Mouse (Mus musculus) neural tube, embryonic 10.5 days (tissue): Measurements from ENCODE around the gene Irgc1.

Source experiments
- DNase-seq: peaks from one replicate; pipeline ENCODE4 v3.0.0-alpha.2; 2017; ENCODE audit warnings: low spot score; ENCODE audit errors: extremely low spot score

Irgc1 gene

DNA sequence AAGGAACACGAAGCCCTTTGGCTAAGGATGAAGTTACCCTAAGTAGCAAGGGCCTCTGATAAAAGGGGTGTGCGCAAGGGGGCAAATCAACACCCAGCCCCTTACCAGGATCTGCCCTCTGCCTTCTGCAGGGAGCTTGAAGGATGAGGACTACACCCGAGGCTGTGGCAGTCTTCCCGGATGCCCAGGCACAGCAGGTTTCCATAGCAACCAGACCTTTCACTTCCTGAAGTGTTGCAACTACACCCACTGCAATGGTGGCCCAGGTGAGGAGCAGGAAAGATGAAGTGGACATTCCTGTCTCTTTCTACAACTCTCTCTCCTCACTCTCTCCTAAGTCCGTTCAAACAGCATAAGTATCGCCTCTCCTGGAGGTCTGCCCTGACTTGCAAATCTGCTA, 20.3 kb upstream of the Irgc1 start:
- no peak for DNase-seq

DNA sequence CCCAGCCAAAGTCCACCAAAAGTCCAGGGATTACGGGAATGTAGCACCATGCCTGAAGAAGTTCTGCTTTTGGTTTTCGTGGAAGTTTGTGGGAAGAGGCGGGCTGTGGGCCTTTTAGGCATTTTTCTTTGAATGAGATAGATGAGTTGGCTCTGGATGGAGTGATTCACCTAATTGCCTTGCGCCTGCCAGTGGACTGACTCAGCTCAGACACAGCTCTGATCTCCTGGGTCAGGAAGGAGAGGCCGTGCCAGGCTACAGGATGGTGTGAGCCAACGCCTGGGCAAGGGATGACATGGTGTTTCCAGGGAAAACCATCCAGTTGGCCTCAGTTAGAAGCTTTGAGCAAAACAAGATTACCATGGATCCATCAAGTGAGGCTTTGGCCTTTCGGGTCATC, 18.3 kb upstream of the Irgc1 start:
- DNase-seq: no peak

DNA sequence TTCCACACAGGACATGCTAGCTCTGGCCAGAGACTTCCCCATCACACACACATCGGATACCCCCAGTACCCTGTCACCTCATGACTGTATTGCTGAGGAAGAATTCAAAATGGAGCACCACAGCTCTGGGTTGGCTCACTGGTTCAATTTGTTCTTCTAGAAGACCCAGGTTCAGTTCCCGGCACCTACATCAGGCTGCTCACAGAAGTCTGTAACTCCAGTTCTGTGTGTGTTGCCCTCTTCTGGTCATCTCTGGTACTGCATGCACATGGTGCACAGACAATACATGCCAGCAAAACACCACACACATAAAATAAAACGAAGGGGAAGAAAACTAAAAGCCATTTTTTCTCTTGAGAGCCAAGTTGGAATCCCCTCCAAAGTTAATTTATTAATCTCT, 17.0 kb upstream of the Irgc1 start:
- no peak for DNase-seq

DNA sequence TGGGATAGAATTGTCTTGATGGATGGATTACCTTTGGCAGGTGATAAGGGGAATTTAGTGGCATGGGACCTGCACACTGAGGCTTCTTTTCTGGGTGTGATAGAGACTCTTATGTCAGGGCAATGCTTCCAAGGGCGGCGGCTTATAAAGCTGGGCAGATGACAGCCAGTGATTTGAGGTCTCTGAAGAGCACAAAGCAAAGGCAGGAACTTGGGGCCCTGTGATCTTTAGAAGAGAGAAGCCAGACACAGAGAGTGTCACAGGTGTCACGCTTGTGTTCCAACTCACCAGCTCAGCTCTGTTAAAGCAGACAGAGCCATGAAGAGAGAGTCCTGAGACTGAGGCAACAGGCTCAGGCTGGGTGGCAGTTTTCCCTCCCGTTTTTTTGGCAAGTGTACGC, 15.8 kb upstream of the Irgc1 start:
- no peak for DNase-seq

DNA sequence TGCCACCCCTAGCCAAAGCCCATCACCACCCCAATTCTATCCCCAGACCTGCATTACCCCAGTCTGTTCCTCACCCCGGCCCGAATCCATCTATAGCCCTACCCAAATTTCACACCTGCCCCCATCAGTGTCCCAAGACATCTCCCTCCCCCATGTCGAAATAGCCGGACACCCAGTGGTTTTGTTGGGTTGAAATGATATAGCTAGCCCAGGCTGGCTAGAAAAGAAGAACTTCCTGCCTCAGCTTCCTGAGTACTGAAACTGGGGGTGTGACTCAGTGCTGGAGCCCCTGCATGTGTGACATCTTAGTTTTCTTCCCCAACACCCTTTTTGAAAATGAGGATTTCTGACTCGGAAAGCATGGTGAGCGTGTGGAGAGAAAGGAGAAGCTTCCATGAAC, 14.7 kb upstream of the Irgc1 start:
- DNase-seq: no peak

DNA sequence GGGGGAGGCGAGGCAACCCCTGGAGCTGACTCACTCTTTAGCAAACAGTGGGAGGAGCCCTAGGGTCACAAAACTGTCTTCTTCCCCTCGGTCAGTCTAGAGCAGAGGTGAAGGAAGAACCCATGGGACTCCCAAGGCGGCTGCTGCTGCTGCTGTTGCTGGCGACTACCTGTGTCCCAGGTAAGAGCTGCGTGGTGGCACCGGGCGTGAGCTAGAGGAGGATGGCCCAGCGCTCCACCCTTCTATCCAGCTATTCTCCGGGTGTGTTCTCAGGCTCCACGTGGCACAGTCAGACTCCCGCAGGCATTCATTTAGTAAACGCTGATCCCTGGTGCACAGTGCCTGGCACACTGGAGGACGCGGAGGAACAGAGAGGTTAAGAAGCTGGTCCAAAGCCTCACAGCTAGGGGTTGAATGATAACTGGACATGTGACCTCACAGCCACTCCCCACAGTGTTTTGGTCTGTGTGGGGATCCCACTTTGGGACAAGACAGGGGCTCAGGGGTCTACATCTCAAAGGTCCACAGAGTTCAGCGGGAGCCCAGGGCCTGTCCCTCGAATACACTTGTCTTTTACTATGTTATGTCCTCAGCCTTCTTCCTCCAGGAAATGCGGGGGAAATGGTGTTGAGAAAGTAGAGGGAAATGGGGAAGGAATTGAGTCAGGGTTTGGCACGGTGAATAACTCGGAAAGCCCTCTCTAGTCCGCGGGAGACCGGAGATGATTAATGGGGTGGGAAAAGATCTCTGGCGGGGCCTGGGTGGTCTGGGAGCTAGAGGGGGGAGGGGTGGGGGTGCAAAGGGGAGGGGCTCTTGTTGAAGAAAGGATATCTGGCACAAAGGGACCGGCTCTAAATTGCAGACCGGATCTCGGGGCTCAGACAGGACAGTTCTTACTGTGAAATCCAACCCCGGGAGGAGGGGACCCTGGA, 10.6 kb upstream of the Irgc1 start, which contains the start of gene Plaur:
Gene Plaur, plus strand, starts transcription at position 97 of the 932 bp plus-strand sequence.
- DNase-seq: peak; percentile 61

DNA sequence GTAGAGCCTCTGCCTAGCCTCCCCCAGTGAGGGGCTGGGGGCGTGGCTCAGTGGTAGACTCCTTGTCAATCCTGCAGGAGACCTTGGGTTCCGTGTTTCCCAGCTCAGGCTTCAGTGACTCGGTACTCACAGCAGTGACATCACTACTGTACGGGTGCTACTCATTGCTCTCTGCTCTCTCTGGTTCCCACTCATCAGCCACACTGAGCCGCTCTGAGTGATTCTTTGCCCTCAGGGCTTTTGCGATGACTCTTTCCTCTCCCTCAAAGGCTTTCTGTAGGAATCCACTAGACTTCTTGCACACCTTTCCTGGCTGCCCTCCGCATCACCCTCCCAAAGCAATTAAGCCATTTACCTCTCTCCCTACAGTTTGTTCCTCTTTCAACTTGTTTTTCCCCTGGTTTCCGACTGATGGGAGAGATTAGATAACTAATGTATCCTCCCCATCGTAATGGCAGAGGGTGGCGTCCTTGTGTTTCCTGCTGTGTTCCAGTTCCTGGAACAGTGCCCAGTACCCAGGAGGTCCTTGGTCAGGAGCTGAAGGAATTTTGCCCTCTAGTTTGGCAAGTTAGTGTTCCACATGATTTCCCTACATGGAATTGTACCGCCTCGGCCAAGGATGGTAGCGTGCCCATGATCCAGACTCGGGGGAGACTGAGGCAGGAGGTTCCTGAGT, 9.4 kb upstream of the Irgc1 start:
- DNase-seq: no peak

DNA sequence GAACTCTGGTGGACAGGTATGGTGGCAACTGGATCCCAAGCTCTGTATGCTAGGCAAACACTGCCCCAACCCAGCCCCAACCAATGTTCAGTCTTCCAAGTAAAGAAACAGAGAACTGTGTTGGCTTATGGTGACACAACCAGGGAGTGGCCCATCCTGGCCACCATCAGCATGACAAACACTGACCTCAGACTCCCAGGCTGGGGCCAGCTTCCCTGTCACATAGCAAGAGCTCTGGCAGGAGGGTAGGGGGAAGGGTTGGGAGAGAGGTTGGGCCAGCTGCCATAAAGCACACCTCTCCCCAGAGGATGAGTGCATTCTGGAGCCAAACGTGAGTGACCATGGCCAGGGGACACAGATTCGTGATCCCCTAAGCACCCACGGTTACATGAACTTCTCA, 7.7 kb upstream of the Irgc1 start:
- DNase-seq: no peak

DNA sequence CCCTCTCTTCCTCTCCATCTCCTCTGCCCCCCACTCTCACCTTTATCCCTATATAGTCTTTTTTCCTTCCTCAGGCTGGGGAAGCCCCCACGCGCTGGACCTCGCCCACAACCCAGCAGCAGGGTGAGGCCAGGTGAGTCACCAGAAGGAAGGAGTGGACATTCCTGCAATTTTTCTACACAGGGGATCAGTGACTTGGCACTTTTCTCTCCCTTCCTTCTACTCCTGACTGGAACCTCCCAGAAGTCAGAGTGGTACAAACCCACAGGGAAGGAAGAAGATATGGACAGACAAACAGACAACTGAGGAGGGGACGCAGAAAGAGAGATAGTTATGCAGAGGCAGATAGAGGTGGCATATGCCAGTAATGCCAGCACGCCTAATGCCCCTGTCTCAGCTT, 7.3 kb upstream of the Irgc1 start:
- no peak for DNase-seq

DNA sequence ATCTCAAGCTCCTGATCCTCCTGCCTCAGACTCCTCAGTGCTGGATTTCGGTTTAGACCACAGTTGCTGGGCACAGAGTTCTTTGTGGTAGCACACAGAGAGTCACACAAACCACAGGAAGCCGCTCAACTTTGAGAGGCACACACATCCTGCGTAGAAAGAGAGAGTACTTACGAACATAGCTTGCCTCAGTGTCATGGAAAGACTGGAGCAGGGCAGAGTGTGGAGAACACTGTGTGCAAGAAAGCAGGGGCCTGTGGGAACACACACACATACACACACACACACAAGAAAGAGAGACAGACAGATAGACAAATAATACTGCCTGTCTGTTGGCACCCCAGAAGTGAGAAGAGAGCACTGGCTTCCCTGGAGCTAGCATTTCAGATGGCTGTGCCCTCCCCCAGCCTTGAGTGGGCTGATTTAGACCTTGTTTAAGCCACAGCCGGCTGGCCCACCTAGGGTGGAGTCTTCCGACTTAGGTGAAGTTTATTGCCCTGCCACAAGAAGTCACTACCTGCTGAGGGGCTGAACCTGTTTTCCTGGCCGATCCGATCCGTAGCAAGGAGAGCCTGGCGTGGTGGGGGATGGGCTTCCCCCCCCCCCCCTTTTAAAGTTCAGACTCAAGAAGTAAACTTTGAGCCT, 5.8 kb upstream of the Irgc1 start:
- DNase-seq: no peak

DNA sequence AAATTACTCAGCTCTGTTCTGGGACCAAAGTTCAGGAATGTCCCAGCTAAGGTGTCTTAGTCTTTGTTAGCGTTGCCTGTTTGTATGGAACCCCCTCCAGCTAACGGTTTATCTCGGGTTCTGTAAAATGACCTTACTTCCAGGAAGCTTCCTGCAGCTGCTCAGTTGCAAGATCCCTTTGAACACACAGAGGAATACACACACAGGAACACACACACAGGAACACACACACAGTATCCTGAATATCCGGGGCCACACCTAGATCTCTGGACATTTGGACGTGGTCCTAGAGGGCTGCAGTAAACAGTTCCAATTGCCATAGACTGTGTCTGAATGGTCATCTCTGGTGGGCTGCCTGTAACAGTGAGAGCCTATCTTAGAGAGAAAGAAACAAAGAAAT, 3.6 kb upstream of the Irgc1 start:
- DNase-seq: no peak

DNA sequence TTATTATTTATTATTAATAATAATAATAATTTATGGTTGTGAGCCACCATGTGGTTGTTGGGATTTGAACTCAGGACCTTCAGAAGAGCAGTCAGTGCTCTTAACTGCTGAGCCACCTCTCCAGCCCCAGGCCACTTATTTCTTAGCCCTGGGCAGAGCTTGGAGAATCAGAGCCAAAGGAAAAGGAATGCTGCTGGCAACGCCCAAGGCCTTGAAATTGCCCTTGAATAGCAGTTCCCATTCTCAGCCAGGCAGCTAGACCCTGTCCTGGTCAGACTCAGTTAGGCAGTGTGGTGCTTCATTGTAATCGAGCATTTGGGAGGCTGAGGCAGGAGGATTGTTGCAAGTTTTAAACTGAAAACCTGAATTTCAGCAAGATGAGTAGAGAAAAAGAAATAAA, 2.1 kb upstream of the Irgc1 start:
- no peak for DNase-seq

DNA sequence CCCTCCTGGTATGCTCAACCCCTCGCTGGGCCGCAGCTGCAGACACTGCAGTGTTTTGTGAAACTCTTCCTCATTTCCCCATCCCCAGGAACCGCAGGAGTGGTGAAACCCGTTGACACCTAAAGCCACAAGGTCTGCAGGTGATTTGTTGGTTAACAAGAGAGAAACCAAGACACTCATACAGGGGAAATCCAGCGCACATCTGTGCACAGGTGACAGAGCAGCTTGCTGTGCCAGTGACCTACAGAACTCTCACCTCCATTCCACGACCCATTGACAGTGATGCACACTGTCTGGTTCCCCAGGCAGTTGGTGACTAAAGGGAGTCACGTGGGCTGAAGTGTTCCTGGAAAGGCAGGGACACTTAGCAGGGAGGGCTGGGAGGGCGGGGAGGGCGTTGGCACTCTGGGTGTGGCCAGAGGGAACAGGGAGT, 1.5 kb downstream of the Irgc1 start:
- DNase-seq: no peak

DNA sequence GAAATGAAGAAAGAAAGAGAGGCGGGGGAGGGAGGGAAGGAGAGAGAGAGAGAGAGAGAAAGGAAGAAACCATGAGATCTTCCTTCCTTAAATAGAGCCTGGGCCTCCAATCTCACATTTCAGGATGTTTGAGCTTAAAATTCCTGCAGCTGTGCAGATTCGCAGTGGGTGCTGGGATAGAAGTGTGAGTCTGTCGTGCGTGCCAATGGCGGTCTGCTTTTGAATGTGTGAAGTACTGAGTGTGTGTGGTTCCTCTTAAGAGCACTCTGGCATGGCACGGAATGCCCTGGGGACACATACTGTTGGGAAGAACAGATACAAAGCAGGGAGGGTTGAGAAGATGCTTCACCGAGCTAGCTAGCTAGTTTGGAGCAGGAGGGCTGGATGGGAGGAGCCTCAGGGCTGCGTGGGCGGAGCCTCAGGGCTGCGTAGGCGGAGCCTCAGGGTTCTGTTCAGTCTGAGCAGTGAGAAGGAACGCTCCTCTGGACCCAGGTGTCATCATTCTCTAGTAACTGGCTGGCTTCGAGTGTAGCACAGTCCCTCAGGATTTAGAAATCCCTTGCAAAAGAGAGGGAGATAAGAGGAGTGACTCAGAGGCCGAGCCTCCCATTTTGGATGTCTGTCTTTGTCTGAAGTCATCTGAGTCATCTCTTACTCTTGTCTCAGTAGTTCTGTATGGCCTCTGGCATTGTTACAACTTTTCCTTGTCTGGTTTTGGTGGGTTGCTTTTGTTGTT, 3.1 kb downstream of the Irgc1 start:
- no peak for DNase-seq

DNA sequence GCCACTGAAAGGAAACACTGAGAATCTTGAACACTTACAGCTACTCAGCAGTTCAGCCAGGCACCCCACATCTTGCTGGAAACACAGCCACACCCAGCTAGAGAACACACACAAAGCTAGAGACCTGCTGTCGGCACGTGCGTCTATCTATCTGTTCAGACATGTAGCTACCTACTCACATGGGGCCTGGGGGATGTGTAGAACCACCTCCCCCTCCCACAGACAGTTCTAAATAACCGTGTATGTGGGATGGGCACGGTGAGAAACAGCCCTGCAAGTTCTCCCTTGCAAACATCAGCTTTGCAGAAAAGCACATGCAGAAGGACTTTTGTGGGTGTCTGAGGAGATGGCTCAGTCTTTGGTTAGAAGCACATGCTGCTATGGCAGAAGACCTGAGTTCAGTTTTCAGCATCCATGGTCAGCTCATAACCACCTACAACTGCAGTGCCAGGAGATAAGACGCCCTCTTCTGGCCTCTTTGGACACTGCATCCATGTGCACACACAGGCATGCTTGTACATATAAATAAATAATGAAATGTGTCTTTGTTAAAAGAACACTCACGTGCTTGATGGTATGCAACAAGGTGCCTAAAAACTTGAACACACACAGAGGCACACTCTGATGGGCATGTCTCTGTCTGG, 5.3 kb downstream of the Irgc1 start:
- no peak for DNase-seq

DNA sequence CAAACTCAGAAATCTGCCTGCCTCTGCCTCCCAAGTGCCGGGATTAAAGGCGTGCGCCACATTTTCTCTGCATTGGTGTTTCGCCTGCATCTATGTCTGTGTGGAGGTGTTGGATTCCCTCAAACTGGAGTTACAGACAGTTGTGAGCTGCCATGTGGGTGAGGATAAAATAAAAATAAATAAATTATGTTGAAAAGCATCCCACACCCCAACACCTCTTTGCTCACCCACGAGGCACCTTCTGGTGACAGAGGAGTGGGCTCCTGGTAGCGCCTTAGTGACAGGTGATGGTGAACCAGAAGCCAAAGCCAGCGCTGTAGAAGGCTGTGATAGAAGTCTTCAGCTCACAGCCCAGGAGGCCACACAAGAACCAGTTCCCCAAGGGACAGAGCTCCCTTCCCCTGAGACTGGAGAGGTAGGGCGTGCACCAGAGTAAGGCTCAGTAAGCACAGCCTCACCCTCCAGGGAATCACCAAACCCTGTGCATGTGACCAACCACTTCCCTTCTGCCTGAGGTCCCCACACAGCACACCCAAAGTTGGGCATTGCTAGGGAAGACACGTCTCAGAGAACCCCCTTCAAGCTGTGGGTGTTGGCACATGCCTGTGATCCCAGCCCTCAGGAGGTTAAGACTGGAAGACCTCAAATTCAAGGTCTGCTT, 6.7 kb downstream of the Irgc1 start:
- no peak for DNase-seq

DNA sequence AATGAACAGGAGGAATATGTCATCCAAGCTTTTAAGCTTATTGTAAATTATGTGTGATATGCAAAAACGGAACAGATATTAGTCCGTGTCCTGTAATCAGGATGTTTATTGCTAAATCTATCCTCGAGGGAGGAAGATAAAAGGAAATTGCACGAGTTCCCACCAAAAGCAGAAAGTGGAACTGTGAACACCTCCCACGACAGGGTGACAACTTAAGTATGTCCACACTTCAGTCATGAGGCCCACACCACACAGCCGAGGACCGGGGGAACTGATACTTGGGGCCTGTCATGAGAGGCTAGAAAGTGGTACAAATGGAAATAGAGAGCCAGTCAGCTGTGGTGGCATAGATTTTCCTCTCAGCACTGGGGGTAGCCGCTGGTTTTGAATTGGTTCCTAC, 9.8 kb downstream of the Irgc1 start:
- no peak for DNase-seq

DNA sequence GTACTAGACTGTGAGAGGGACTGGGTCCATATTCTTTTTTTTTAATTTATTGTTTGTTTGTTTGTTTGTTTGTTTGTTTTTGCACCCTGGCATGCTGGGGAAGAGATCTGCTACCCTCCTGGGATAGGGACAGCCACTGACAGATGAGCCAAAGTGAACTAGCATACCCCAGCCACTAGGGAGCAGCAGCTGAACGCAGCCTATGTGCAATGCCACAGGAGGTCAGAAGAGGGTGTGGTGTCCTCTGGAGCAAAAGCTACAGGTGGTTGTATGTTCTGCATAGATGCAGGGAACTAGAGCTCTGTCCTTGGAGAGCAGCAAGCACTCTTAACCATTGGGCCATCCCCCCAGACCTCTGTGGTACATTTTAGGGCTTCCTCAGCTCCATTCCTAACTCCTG, 10.3 kb downstream of the Irgc1 start:
- DNase-seq: peak; percentile 45

DNA sequence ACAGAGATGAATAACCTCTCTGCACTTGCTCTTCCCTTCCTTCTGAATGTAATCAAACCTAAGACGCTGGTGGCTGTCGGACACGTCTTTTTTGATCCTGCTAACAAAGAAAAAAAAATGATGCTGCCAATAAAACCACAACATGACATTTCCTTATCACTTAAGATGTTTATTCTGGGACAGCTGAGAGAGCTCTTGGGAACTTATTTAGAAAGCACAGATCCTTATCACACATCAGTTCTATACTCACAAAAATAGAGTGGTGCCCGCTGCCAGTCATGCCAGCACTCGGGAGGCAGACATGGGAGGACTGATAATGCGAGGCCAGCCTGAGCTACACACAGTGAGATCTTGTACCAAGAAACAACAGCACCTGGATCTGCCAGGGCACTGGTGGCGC, 12.2 kb downstream of the Irgc1 start:
- no peak for DNase-seq

DNA sequence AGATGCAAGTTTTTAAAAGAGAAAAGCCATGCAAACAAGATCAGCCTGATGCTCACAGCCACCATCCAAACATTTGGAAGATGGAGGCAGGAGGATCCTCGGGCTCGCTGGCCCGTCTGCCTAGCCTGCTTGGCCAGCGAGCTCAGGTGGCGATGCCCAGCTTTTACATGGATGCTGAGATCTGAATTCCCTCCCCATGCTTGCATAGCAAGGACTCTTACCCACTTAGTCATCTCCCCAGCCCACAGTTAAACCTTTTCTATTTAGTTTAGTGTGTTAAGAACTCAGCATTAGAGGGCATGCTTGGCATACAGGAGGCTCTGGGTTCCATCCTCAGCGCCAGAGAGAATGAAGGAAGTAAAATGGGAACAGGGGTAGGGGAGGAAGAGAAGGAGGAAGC, 12.9 kb downstream of the Irgc1 start:
- no peak for DNase-seq

DNA sequence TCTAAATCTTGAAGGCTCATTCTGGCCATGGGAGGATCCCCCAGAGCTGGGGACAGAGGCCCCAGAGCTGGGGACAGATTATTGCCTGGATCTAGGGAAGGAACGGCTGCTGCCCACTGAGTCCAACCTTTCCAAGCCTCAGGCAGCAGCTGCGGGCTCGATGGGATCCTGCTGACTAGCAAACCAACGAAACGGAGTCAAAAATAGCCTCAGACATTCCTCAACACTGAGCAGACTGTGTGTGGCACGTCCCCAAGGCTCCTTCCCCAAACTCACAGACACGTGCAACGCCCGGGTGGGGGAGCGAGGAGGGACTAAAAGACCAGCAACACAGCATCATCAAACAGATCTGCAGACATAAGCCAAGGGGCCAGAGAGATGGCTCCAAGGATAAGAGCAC, 14.1 kb downstream of the Irgc1 start:
- DNase-seq: no peak
